Comparison of ENCODE assay signal across 26 mouse cellular contexts in the genomic region with DNA sequence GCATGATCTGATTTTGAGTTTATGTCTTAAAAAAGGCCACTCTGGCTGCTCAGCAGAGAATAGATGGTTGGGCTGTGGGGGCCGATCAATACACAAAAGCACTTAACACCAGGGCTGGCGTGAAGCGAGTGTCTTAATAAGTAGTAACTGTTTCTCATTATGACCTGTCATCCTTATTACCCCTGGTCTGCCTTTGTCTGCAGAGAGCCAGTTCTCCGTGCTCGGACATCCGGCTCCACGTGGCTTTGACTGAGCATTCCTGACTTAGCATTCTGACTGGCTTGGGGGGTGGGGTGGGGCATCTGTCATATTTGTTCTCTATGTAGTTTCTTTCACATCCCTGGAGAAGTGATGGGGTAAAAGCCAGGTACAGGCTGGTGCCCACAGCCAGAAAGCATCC. TPM values are rescaled to one million over a fixed set of nuclear protein-coding genes. Genes with fewer than 3 reads are reported as not detected.
A peak's percentile ranks its signal among the peaks of the same experiment; 100 is the strongest.
DNase-seq lines count a peak whose midpoint lies in the region; ATAC-seq and TF ChIP-seq lines count a peak whose summit lies in the region.
"Had no signal": no experiment of that assay in that cellular context is flagged by ENCODE, and none has a peak within 500 bp of the region (broad histone marks: within the 10 kb centered on the region; RNA-seq: fewer than 3 reads in every experiment).

No protein-coding gene starts in this region.

- no peak for DNase-seq in forebrain, embryonic 10.5 days (ENCODE audit: extremely low spot score, low spot score)
- DNase-seq in midbrain, embryonic 10.5 days (ENCODE audit: low spot score) = peak; percentile 40
- no peak for DNase-seq in midbrain, postnatal 0 days (ENCODE audit: low spot score)
- peak; percentile 72 for DNase-seq in embryo, embryonic 10 days (ENCODE audit: low spot score)
- no peak for DNase-seq in gastrocnemius, postnatal 25 days
- DNase-seq in gastrocnemius, postnatal 4 days (ENCODE audit: low spot score in 2 of 2) = no peak
- DNase-seq: adrenal gland, postnatal 36 days; cerebellum, adult 11-12 months; cerebellum, postnatal 36 days; gastrocnemius, adult 2 months; heart, adult 11 months; heart, postnatal 36 days; kidney, adult 8-10 months; kidney, postnatal 14 days; layer of hippocampus, postnatal 36 days; liver, embryonic 13.5 days; right cerebral cortex, postnatal 14 days; thymus, postnatal 36 days had no signal

- H3K36me3 ChIP-seq in forebrain, embryonic 10.5 days (replicated peaks) = no peaks in the 10 kb centered on the region
- H3K36me3 ChIP-seq in forebrain, embryonic 12.5 days (replicated peaks) = no peaks in the 10 kb centered on the region
- H3K36me3 ChIP-seq in midbrain, embryonic 10.5 days = no peaks in the 10 kb centered on the region
- no peaks in the 10 kb centered on the region for H3K36me3 ChIP-seq in midbrain, postnatal 0 days (ENCODE audit: insufficient read depth, low read length)
- H3K36me3 ChIP-seq in hindbrain, embryonic 13.5 days = no peaks in the 10 kb centered on the region
- H3K36me3 ChIP-seq: embryonic facial prominence, embryonic 15.5 days; heart, embryonic 13.5 days; liver, embryonic 13.5 days had no signal

- H3K4me2 ChIP-seq in forebrain, embryonic 12.5 days = no peak overlapping the region
- no peak overlapping the region for H3K4me2 ChIP-seq in midbrain, postnatal 0 days (ENCODE audit: low read depth, low read length, poor library complexity, severe bottlenecking)
- no peak overlapping the region for H3K4me2 ChIP-seq in hindbrain, embryonic 13.5 days
- H3K4me2 ChIP-seq: embryonic facial prominence, embryonic 15.5 days; heart, embryonic 13.5 days; liver, embryonic 13.5 days had no signal

- no peak overlapping the region for H3K9ac ChIP-seq in forebrain, embryonic 12.5 days
- H3K9ac ChIP-seq in midbrain, postnatal 0 days (replicated peaks; ENCODE audit: low read length, poor library complexity, severe bottlenecking) = no peak overlapping the region
- H3K9ac ChIP-seq in hindbrain, embryonic 13.5 days = 0 out of 2 replicates have a peak overlapping the region, but pooled peaks have one; percentile 26
- H3K9ac ChIP-seq: embryonic facial prominence, embryonic 15.5 days; heart, embryonic 13.5 days; liver, embryonic 13.5 days had no signal

- H3K4me3 ChIP-seq in forebrain, embryonic 10.5 days = no peak overlapping the region
- H3K4me3 ChIP-seq in forebrain, embryonic 12.5 days (replicated peaks) = no peak overlapping the region
- no peak overlapping the region for H3K4me3 ChIP-seq in midbrain, embryonic 10.5 days
- H3K4me3 ChIP-seq in midbrain, postnatal 0 days (ENCODE audit: low read depth, low read length) = no peak overlapping the region
- no peak overlapping the region for H3K4me3 ChIP-seq in hindbrain, embryonic 13.5 days
- H3K4me3 ChIP-seq: embryonic facial prominence, embryonic 15.5 days; gastrocnemius, adult 2 months; heart, embryonic 13.5 days; layer of hippocampus, adult 2 months; liver, embryonic 13.5 days had no signal

- H3K27me3 ChIP-seq in forebrain, embryonic 10.5 days (ENCODE audit: poor library complexity, severe bottlenecking) = peaks cover 52% of the 10 kb centered on the region
- no peaks in the 10 kb centered on the region; the same call in 1 of the 2 replicates for H3K27me3 ChIP-seq in forebrain, embryonic 12.5 days
- H3K27me3 ChIP-seq in midbrain, embryonic 10.5 days (ENCODE audit: low read depth, poor library complexity, severe bottlenecking) = peaks cover 93% of the 10 kb centered on the region
- H3K27me3 ChIP-seq in midbrain, postnatal 0 days (ENCODE audit: insufficient read depth, low read length) = no peaks in the 10 kb centered on the region
- H3K27me3 ChIP-seq in hindbrain, embryonic 13.5 days = peaks cover 26% of the 10 kb centered on the region
- H3K27me3 ChIP-seq: embryonic facial prominence, embryonic 15.5 days had no signal

- H3K9me3 ChIP-seq in forebrain, embryonic 10.5 days = no peaks in the 10 kb centered on the region
- no peaks in the 10 kb centered on the region for H3K9me3 ChIP-seq in forebrain, embryonic 12.5 days
- no peaks in the 10 kb centered on the region for H3K9me3 ChIP-seq in midbrain, embryonic 10.5 days (replicated peaks)
- H3K9me3 ChIP-seq in midbrain, postnatal 0 days (ENCODE audit: low read length) = no peaks in the 10 kb centered on the region
- H3K9me3 ChIP-seq in hindbrain, embryonic 13.5 days = no peaks in the 10 kb centered on the region
- H3K9me3 ChIP-seq: embryonic facial prominence, embryonic 15.5 days; heart, embryonic 13.5 days; liver, embryonic 13.5 days had no signal

- peaks cover 51% of the 10 kb centered on the region for H3K4me1 ChIP-seq in forebrain, embryonic 10.5 days
- H3K4me1 ChIP-seq in forebrain, embryonic 12.5 days = peaks cover 20% of the 10 kb centered on the region
- peaks cover 21% of the 10 kb centered on the region for H3K4me1 ChIP-seq in midbrain, embryonic 10.5 days
- no peaks in the 10 kb centered on the region for H3K4me1 ChIP-seq in midbrain, postnatal 0 days (ENCODE audit: insufficient read depth, low read length)
- peaks cover 16% of the 10 kb centered on the region for H3K4me1 ChIP-seq in hindbrain, embryonic 13.5 days (replicated peaks)
- H3K4me1 ChIP-seq: liver, embryonic 13.5 days had no signal

- ATAC-seq in forebrain, embryonic 12.5 days (ENCODE audit: low FRiP score) = no peak
- no peak for ATAC-seq in midbrain, postnatal 0 days (ENCODE audit: low FRiP score)
- ATAC-seq in hindbrain, embryonic 13.5 days (ENCODE audit: low FRiP score) = no peak
- ATAC-seq: CD4-positive, CD25-positive, alpha-beta regulatory T cell, adult 4 months; midbrain, embryonic 16.5 days had no signal

- TF ChIP-seq CTCF in midbrain, postnatal 0 days (IDR thresholded peaks at IDR 0.05) = no peak

- WGBS in forebrain, embryonic 10.5 days = 38% methylated on average over 7 of the region's 7 CpGs
- WGBS in forebrain, embryonic 12.5 days = 19% methylated on average over 7 of the region's 7 CpGs
- 38% methylated on average over 7 of the region's 7 CpGs for WGBS in midbrain, embryonic 10.5 days
- 15% methylated on average over 7 of the region's 7 CpGs for WGBS in midbrain, postnatal 0 days
- WGBS in hindbrain, embryonic 13.5 days = 8% methylated on average over 7 of the region's 7 CpGs

- H3K27ac ChIP-seq in forebrain, embryonic 10.5 days = peak overlapping the region; percentile 53
- no peak overlapping the region for H3K27ac ChIP-seq in forebrain, embryonic 12.5 days
- no peak overlapping the region for H3K27ac ChIP-seq in midbrain, embryonic 10.5 days (replicated peaks)
- H3K27ac ChIP-seq in midbrain, postnatal 0 days (ENCODE audit: low read depth, low read length) = no peak overlapping the region
- H3K27ac ChIP-seq in hindbrain, embryonic 13.5 days = no peak overlapping the region
- H3K27ac ChIP-seq: embryonic facial prominence, embryonic 15.5 days; gastrocnemius, adult 2 months; heart, embryonic 13.5 days; layer of hippocampus, adult 2 months; liver, embryonic 13.5 days; macrophage had no signal

RNA-seq across cellular contexts. Expression of gene Med13l, which starts 31.2 kb away (rescaled TPM):
- polyA plus RNA-seq in forebrain, embryonic 10.5 days (2016; fragmentation: Nextera tagmentation; extraction: Ambion mirVana) = 10.5 and 11.2 TPM in 2 replicates
- polyA plus RNA-seq in forebrain, embryonic 12.5 days (2016; fragmentation: Nextera tagmentation; extraction: Ambion mirVana) = 17.7 and 19.1 TPM in 2 replicates
- 9.9 TPM in 2 replicates for polyA plus RNA-seq in midbrain, embryonic 10.5 days (2016; fragmentation: Nextera tagmentation; extraction: Ambion mirVana)
- 29.5 and 30.7 TPM in 2 replicates for total RNA-seq in midbrain, postnatal 0 days (2014; rRNA removed)
- polyA plus RNA-seq in midbrain, postnatal 0 days (2015; fragmentation: Nextera tagmentation; extraction: Ambion mirVana) = 8.5 and 10.5 TPM in 2 replicates
- 15.3 and 16.3 TPM in 2 replicates for polyA plus RNA-seq in hindbrain, embryonic 13.5 days (2015; fragmentation: Nextera tagmentation; extraction: Ambion mirVana)
- total RNA-seq in gastrocnemius, postnatal 25 days (2021) = 10 to 100 TPM; 19.7 to 22.7 TPM
- 10 to 100 TPM; 38.6 to 42.3 TPM for total RNA-seq in gastrocnemius, postnatal 4 days (2021)

Comparison
In these comparisons a context has a peak if more than half of its experiments do, and no peak if none do; other contexts are left out.
1. DNase-seq: peak in midbrain, embryonic 10.5 days (single experiment) and embryo, embryonic 10 days (single experiment); none in forebrain, embryonic 10.5 days (single experiment), midbrain, postnatal 0 days (single experiment), gastrocnemius, postnatal 25 days (single experiment) and gastrocnemius, postnatal 4 days (0 of 2).